Mouse (Mus musculus) stomach, postnatal 0 days (tissue): ENCODE measurements at regions not wholly inside any gene's neighbourhood (a gene's known extent, or its start where the extent isn't known, plus 50 kb on each side); places are given as distances from the start of the nearest gene placed in this dataset.

Experiments
- ATAC-seq: fragments of 200-750 bp; cut with Nextera tagmentation; 2 replicates; pipeline ENCODE4 v1.8.0; 2017; ENCODE audit not compliant: low FRiP score, low TSS enrichment
- DNase-seq: peaks from one replicate; pipeline ENCODE4 v3.0.0-alpha.2; 2016; ENCODE audit warnings: low spot score
- H3K27ac ChIP-seq: fragments of 300-500 bp; sonication (generic); replicated peaks from 2 replicates; pipeline ENCODE4 v1.5.1; 2014; ENCODE audit warnings: mild to moderate bottlenecking, control low read depth
- H3K27me3 ChIP-seq: fragments of 300-500 bp; sonication (generic); 2 replicates; pipeline ENCODE4 v1.6.1; 2014; ENCODE audit warnings: low read length; ENCODE audit not compliant: control insufficient read depth, insufficient read depth
- H3K36me3 ChIP-seq: fragments of 300-500 bp; sonication (generic); 2 replicates; pipeline ENCODE4 v1.6.1; 2014; ENCODE audit warnings: low read length, mixed read lengths; ENCODE audit not compliant: control insufficient read depth, insufficient read depth
- H3K4me1 ChIP-seq: fragments of 300-500 bp; sonication (generic); replicated peaks from 2 replicates; pipeline ENCODE4 v1.6.1; 2014; ENCODE audit warnings: antibody characterized with exemption; ENCODE audit not compliant: control insufficient read depth, insufficient read depth
- H3K4me2 ChIP-seq: fragments of 300-500 bp; sonication (generic); replicated peaks from 2 replicates; pipeline ENCODE4 v1.6.1; 2014; ENCODE audit warnings: low read depth, mild to moderate bottlenecking, control low read depth, moderate library complexity
- H3K4me3 ChIP-seq: fragments of 300-500 bp; sonication (generic); 2 replicates; pipeline ENCODE4 v1.5.1; 2014; ENCODE audit warnings: low read depth, low read length, control low read depth
- H3K9ac ChIP-seq: fragments of 300-500 bp; sonication (generic); 2 replicates; pipeline ENCODE4 v1.6.1; 2014; ENCODE audit warnings: mild to moderate bottlenecking, low read length, control low read depth, mixed read lengths
- H3K9me3 ChIP-seq: fragments of 300-500 bp; sonication (generic); 2 replicates; pipeline ENCODE4 v1.6.1; 2016; ENCODE audit warnings: low read length; ENCODE audit not compliant: control insufficient read depth
- CTCF ChIP-seq: IDR thresholded peaks from 2 replicates; pipeline ENCODE4 v1.5.1; 2016; ENCODE audit warnings: antibody characterized with exemption, low read depth, mild to moderate bottlenecking, moderate library complexity
- EP300 ChIP-seq: optimal IDR thresholded peaks from 2 replicates; pipeline ENCODE3; 2016; ENCODE audit warnings: antibody characterized with exemption
- WGBS: fragments of 180-500 bp; shearing (Covaris S2); extraction: QIAGEN DNeasy Blood & Tissue Kit; methylation state at CpG from one replicate; pipeline ENCODE4 v1.1.7; 2014; 5-methylcytosine and 5-hydroxymethylcytosine counted together

- TF ChIP-seq EP300 (no peak), CTCF (no peak)
- Histone ChIP-seq H3K4me1 (no peaks in the 10 kb centered on the region), H3K36me3 (no peaks in the 10 kb centered on the region), H3K9me3 (no peaks in the 10 kb centered on the region), H3K4me2 (no peak overlapping the region), H3K4me3 (no peak overlapping the region), H3K9ac (no peak overlapping the region), H3K27me3 (no peaks in the 10 kb centered on the region), H3K27ac (no peak overlapping the region)
- WGBS, result 88% methylated on average over 2 of the region's 2 CpGs
- DNase-seq, result no peak
- no peak for ATAC-seq
Observed at GRCm38 (mm10) chr1:95038411-95038810, 275.0 kb upstream of the Fam174a start.

- Histone ChIP-seq H3K27me3 (no peaks in the 10 kb centered on the region), H3K4me1 (no peaks in the 10 kb centered on the region), H3K4me3 (no peak overlapping the region), H3K4me2 (no peak overlapping the region), H3K9ac (no peak overlapping the region), H3K27ac (no peak overlapping the region), H3K36me3 (no peaks in the 10 kb centered on the region), H3K9me3 (no peaks in the 10 kb centered on the region)
- DNase-seq (no peak), ATAC-seq (no peak)
- no peak for TF ChIP-seq EP300
- no peak for TF ChIP-seq CTCF
- WGBS, result 31% methylated on average over 2 of the region's 2 CpGs
Observed at GRCm38 (mm10) chr1:95040332-95040731, 273.1 kb upstream of the Fam174a start.

GRCm38 (mm10) chr1:95043355-95043754 lies 270.1 kb upstream of the Fam174a start:
- Histone ChIP-seq H3K4me3 (no peak overlapping the region), H3K27ac (no peak overlapping the region), H3K27me3 (no peaks in the 10 kb centered on the region), H3K9ac (no peak overlapping the region), H3K36me3 (no peaks in the 10 kb centered on the region), H3K4me1 (no peaks in the 10 kb centered on the region), H3K4me2 (no peak overlapping the region), H3K9me3 (no peaks in the 10 kb centered on the region)
- no peak for ATAC-seq
- TF ChIP-seq EP300, result no peak
- TF ChIP-seq CTCF, result no peak
- no peak for DNase-seq

GRCm38 (mm10) chr1:95064330-95065193 lies 248.9 kb upstream of the Fam174a start:
- no peak overlapping the region for H3K4me3 ChIP-seq
- no peak for TF ChIP-seq CTCF
- no peak for TF ChIP-seq EP300
- no peaks in the 10 kb centered on the region for H3K9me3 ChIP-seq
- no peak overlapping the region for H3K4me2 ChIP-seq
- no peaks in the 10 kb centered on the region for H3K36me3 ChIP-seq
- H3K27ac ChIP-seq, result no peak overlapping the region
- DNase-seq (no peak), ATAC-seq (no peak)
- H3K27me3 ChIP-seq, result no peaks in the 10 kb centered on the region
- WGBS, result 72% methylated on average over 9 of the region's 15 CpGs
- no peaks in the 10 kb centered on the region for H3K4me1 ChIP-seq
- no peak overlapping the region for H3K9ac ChIP-seq

GRCm38 (mm10) chr1:95065620-95066019 lies 247.8 kb upstream of the Fam174a start:
- H3K36me3 ChIP-seq, result no peaks in the 10 kb centered on the region
- no peaks in the 10 kb centered on the region for H3K9me3 ChIP-seq
- H3K4me1 ChIP-seq, result no peaks in the 10 kb centered on the region
- TF ChIP-seq EP300 (no peak), CTCF (no peak)
- no peak for ATAC-seq
- no peak overlapping the region for H3K4me2 ChIP-seq
- DNase-seq, result no peak
- no peak overlapping the region for H3K9ac ChIP-seq
- no peak overlapping the region for H3K4me3 ChIP-seq
- no peaks in the 10 kb centered on the region for H3K27me3 ChIP-seq
- no peak overlapping the region for H3K27ac ChIP-seq

GRCm38 (mm10) chr1:95066040-95066439 lies 247.4 kb upstream of the Fam174a start:
- Histone ChIP-seq H3K36me3 (no peaks in the 10 kb centered on the region), H3K9me3 (no peaks in the 10 kb centered on the region), H3K4me1 (no peaks in the 10 kb centered on the region), H3K9ac (no peak overlapping the region), H3K27ac (no peak overlapping the region), H3K27me3 (no peaks in the 10 kb centered on the region), H3K4me3 (no peak overlapping the region), H3K4me2 (no peak overlapping the region)
- no peak for TF ChIP-seq EP300
- no peak for TF ChIP-seq CTCF
- WGBS, result 95% methylated on average over 4 of the region's 4 CpGs
- ATAC-seq (no peak), DNase-seq (no peak)
